Mouse (Mus musculus): ENCODE measurements around the gene Dst.

The Dst gene

GRCm38 (mm10) chr1:34104846-34105245 is 196.8 kb downstream of the Dst start:
- DNase-seq, result no peak

GRCm38 (mm10) chr1:34106606-34107005 is 198.6 kb downstream of the Dst start:
- no peak for DNase-seq

- no peak for DNase-seq
Measured at GRCm38 (mm10) chr1:34107076-34107475, 199.1 kb downstream of the Dst start.

GRCm38 (mm10) chr1:34109599-34110210 is 201.7 kb downstream of the Dst start:
- no peak for DNase-seq

- DNase-seq, result no peak
Measured at GRCm38 (mm10) chr1:34110862-34111261, 202.8 kb downstream of the Dst start.

- DNase-seq, result no peak
Measured at GRCm38 (mm10) chr1:34111954-34112353, 203.9 kb downstream of the Dst start.

GRCm38 (mm10) chr1:34116444-34116843 is 208.4 kb downstream of the Dst start:
- no peak for DNase-seq

GRCm38 (mm10) chr1:34117056-34117455 is 209.0 kb downstream of the Dst start:
- no peak for DNase-seq

GRCm38 (mm10) chr1:34117709-34118108 is 209.7 kb downstream of the Dst start:
- DNase-seq, result no peak

GRCm38 (mm10) chr1:34120066-34120465 is 212.0 kb downstream of the Dst start:
- no peak for DNase-seq

GRCm38 (mm10) chr1:34120602-34121001 is 212.6 kb downstream of the Dst start:
- no peak for DNase-seq

- peak; percentile 82 to 89 for DNase-seq
Measured at GRCm38 (mm10) chr1:34121157-34122015, 213.4 kb downstream of the Dst start.

- no peak for DNase-seq
Measured at GRCm38 (mm10) chr1:34122198-34122597, 214.2 kb downstream of the Dst start.

GRCm38 (mm10) chr1:34122905-34123304 is 214.9 kb downstream of the Dst start:
- peak; percentile 37 to 50 for DNase-seq

GRCm38 (mm10) chr1:34123334-34123733 is 215.3 kb downstream of the Dst start:
- DNase-seq, result peak; percentile 70 to 81

GRCm38 (mm10) chr1:34124376-34124775 is 216.4 kb downstream of the Dst start:
- DNase-seq, result peak in 1 of 2 experiments; percentile 33

GRCm38 (mm10) chr1:34125148-34125547 is 217.1 kb downstream of the Dst start:
- no peak for DNase-seq

- no peak for DNase-seq
Measured at GRCm38 (mm10) chr1:34127714-34128474, 219.9 kb downstream of the Dst start.

- no peak for DNase-seq
Measured at GRCm38 (mm10) chr1:34128796-34129195, 220.8 kb downstream of the Dst start.

GRCm38 (mm10) chr1:34129691-34130090 is 221.7 kb downstream of the Dst start:
- no peak for DNase-seq

- peak in 1 of 2 experiments; percentile 33 for DNase-seq
Measured at GRCm38 (mm10) chr1:34130804-34131203, 222.8 kb downstream of the Dst start.

GRCm38 (mm10) chr1:34132875-34133274 is 224.8 kb downstream of the Dst start:
- no peak for DNase-seq

GRCm38 (mm10) chr1:34135535-34135934 is 227.5 kb downstream of the Dst start:
- DNase-seq, result peak; percentile 61 to 74
